Mouse (Mus musculus) stomach, postnatal 0 days (tissue): ENCODE measurements around the gene Pef1.

ENCODE experiments used
- CTCF ChIP-seq: IDR thresholded peaks from 2 replicates; pipeline ENCODE4 v1.5.1; 2016; ENCODE audit warnings: antibody characterized with exemption, low read depth, mild to moderate bottlenecking, moderate library complexity
- EP300 ChIP-seq: optimal IDR thresholded peaks from 2 replicates; pipeline ENCODE3; 2016; ENCODE audit warnings: antibody characterized with exemption

GRCm38 (mm10) chr4:130173060-130173822, 70.9 kb downstream of the Pef1 start:
- TF ChIP-seq CTCF (peak; percentile 9; the same call in 1 of the 2 replicates), EP300 (no peak)
